Mouse (Mus musculus) MN1 (cell line): ENCODE measurements around the gene Pde10a.

Source experiments
- DNase-seq: peaks from one replicate; pipeline ENCODE4 v3.0.0-alpha.2; 2016; ENCODE audit warnings: low spot score

Gene Pde10a

DNA sequence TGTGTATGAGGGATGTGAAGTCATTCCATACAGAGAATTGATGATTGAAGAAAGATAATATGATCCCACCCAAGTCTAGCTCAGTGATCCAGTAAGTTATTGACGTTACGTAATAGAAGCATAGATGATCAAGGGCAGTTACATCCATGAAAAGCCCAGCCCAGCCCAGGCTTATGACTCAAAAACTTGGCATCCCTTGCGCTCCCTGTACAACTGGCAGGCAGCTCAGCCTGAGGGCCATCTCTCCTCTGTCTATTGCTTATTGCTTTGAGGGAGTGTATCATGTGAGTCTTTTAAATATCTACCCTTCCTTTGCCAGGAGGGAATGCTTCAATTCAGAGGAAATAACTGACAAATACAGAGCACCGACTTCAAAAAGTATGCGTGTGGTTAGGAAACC is 232.4 kb downstream of the Pde10a start:
- no peak for DNase-seq

DNA sequence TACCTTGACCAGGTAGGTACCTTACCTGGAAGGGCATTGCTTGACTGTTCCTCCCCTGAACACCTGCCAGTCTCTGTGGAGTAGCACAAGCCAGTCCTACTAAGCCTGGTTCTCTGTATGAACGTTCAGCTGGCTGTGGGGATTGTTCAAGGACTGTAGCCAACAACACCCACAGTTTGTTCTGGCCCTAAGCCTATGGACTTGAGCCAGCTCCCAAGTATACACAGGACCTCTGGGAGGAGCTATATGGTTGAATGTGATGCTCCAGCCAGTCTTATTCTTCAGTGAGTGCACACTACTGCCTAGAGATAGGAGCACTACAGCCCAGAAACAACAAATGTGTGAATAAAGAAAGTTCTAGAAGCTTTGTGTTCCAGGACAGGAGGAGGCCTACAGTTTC is 238.1 kb downstream of the Pde10a start:
- DNase-seq: no peak

GRCm38 (mm10) chr17:8765987-8766576 is 240.9 kb downstream of the Pde10a start:
- no peak for DNase-seq

GRCm38 (mm10) chr17:8769155-8769554 is 244.0 kb downstream of the Pde10a start:
- no peak for DNase-seq

GRCm38 (mm10) chr17:8773391-8773790 is 248.2 kb downstream of the Pde10a start:
- DNase-seq: no peak

DNA sequence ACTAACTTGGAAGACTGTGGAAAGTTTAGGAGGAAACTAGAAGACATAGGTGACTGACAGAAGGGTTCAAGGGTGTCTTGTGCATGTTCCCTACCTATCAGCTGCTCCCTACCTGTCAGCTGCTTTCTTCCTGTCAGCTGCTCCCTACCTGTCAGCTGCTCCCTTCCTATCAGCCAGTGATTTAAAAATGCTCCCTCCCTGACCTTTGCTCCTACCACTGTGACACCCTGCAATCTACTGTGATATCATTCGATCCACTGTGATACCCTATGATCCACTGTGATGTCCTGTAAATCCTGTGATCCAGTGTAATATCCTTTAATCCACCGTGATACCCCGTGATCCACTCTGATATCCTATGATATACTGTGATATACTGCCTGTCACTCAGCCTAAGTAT is 249.1 kb downstream of the Pde10a start:
- DNase-seq: no peak

DNA sequence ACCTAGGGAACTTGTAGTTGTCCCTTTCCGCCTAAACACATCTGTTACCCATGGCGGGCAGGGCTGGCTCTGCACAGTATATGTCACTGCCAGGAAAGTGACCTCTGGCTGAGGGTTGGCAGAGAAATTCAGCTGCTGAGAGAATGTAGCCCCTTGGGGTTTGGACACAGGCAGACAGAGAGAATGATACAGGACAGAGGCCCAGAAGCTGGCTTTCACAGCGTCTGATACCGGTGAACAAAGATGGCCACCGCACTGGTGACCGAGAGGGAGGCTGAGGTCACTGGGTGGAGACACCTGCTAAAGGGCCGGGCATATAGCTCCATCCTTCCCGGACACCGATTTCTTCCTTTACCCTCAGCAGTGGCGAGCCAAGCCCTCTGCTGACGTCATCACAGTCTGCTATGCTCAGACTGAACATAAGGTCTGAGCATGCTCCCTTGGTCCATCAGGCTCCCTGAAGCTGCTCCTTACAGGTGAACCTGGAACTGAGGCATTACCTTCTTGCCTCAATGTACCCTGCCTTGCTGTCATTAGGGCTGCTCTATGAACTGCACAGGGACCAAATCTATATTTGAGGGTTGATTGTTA is 250.5 kb downstream of the Pde10a start:
- peak; percentile 58 for DNase-seq

DNA sequence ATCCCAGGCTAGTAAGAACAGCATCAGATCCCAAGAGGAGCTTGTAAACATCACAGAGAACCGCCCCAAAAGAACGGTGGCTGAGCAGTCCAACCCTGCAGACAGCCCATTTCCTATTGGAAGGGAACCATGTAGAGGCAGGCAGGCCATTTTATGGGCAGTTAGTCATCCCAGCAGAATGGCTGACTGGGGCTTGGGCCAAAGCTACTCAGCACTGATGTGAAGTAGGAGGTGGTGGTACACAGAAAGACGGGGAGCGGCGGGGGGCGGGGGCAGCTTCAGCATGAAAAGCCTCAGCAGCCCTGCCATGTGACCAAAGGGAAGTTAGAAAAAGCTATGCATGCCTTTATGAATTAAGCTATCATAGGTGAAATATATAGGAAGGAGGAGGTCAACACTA is 252.5 kb downstream of the Pde10a start:
- no peak for DNase-seq

DNA sequence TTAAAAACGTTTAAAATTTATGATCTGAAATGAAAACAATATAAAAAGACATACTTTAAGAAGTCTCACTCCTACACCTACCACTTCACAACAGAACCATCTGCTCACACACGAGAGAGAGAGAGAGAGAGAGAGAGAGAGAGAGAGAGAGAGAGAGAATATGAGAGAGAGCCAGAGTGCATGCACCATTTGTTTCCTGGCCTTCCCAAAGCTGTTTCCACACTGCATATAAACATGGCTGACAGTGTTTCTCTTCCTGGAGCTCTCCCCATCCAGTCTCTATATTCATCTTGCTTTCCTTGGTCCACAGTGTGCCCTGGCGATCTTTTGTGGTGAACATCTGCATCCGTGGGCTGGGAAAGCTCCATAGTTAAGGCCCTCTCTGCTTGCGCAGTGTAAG is 253.7 kb downstream of the Pde10a start:
- DNase-seq: no peak

DNA sequence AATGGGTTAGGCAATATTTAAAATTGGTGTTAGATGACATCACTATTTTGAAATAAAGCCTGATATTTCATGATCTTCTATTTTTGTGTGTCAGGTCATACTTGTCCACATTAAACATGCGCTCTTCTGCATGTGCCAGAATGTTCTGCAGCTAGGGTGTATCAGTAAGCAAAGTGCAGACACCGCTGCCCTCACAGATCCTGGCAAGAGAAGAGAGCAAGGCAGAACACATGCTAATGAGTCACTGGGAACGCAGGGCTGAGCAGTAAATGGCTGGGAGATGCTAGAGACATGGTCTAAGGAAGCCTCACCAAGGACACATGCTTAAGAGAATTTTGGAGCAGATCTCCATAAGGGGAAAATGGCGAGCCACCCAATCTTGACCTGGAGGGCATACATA is 255.3 kb downstream of the Pde10a start:
- DNase-seq: peak; percentile 25

DNA sequence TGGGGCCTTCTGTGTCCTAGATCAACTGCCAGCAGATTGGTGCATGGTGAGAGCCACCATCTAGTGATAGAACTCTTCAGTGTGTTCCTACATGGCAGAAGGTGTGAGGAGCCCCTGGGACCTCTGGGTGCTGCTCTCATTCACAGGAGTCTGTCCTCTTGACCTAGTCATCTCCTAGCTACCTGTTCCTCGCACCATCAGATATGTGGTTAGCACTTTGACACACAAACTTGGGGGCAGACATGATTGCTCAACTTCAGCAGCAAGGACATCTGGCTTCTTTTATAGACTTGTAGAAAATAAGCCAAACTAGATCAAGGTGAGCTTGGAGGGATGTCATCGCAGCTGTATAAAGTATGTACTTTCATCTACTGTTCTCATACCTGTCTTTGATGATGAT is 255.9 kb downstream of the Pde10a start:
- no peak for DNase-seq

GRCm38 (mm10) chr17:8781576-8781975 is 256.4 kb downstream of the Pde10a start:
- no peak for DNase-seq

DNA sequence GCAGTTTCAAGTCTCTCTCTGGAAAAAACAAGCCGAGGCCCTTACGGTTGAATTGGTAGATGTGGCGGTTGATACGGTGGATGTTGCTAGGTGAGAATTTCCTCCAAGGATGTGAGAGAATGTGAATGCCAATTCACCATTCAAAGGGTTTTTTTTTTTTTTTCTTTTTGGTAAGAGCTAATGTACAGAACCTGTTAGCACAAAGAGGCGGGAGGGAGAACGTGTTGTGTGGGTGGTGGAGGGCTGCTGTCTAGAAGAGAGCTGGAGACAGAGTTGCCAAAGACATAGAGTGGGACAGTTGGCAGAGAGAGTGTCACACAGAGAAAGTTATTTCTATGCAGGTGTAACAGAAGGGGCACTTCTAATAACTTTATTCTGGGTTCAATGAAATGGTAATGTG is 260.7 kb downstream of the Pde10a start:
- no peak for DNase-seq

- DNase-seq: no peak
Observed at GRCm38 (mm10) chr17:8786484-8786883, 261.3 kb downstream of the Pde10a start.

GRCm38 (mm10) chr17:8787762-8788161 is 262.6 kb downstream of the Pde10a start:
- DNase-seq: no peak

- no peak for DNase-seq
Observed at GRCm38 (mm10) chr17:8791561-8791960, 266.4 kb downstream of the Pde10a start.

DNA sequence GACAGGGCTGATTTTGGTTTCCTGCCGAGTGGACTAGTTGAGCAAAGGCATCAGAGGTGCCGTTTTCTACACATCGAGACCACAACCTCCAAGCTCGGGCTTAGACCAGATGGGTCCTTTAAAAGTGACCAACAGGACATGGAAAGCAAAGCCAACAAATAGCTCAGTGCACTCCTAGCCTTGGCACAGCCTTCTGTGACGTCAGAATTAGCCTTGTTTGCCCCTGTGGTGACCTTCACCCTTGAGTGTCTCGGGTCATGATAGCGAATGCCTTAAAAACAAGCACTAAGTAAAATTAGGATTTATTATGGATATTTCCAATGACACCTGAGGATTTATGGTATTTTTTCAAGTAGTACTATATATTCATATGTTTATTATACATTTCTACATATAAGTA is 267.4 kb downstream of the Pde10a start:
- DNase-seq: no peak

DNA sequence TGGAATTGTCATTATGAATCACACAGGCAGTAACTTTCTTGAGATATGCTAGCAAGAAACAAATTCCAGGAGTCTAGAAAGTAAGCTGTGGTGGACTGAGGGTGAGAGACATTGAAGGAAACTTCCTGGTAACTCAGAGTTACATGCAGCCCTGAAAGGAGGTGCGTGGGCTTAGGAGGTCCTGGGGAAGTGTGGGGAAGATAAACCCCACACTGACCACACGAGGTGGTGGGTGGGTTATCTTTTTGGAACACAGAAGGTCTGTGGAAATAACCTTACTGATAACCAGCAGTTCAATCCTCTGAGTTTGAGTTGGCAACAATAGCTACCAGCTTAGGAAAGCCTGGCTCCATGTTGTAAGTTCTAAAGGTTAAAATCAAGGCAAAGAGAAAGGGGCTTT is 272.5 kb downstream of the Pde10a start:
- DNase-seq: no peak

DNA sequence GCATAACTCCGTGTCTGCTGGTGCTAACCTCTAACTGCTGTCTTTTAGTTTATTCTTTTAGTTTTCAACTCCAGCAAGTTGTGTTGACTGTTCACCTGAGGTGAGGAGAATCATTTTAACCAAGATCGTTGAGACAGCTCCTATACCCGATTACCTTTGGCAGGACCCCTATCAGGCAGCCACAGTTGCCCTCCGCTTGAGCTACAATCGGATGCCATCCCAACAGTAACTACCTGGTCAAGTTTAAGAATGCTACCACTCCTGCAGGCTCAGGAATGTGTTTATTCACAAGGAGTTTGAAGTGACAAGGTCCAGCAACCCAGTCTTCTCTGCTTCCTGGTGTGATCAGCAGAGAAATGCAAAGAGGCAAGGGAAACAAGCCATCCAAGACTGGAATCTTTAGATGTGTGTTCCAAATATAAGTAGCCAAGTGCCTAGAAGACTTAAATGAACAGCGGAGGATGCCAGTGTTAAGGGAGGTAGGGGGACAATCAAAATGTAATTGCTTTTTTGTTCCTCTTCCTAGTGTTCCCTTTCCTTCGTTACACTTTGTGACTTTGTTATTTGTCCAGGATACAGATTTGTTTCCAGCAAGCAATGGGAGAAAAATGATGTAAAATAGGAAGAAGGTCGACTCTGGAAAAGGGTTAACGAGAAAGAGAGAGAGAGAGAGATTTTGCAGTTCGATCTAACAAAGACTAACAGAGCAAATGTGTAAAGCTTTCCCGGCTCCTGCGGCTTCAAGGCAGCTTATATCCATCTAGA is 273.5 kb downstream of the Pde10a start:
- DNase-seq: no peak

DNA sequence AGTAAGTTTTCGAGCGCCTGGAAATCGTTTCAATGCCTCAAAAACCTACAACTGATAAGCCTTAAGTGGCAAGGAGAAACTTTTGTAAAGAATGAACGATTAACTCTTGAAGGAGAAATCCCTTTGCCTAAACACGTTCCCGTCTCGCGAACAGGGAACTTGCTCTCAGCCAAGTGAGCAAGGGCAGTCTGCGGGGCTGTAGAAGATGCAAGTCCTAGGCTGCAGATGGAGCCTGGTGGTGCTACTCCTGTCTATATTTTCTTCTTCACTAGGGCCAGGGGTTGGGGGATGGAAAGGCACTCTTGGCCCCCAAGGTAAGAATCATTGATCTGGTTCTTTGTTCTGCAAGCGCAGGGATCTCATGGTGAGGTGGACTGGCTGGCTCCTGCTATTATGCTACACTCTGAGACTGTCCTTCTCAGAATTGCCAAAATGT is 274.1 kb downstream of the Pde10a start:
- DNase-seq: no peak

DNA sequence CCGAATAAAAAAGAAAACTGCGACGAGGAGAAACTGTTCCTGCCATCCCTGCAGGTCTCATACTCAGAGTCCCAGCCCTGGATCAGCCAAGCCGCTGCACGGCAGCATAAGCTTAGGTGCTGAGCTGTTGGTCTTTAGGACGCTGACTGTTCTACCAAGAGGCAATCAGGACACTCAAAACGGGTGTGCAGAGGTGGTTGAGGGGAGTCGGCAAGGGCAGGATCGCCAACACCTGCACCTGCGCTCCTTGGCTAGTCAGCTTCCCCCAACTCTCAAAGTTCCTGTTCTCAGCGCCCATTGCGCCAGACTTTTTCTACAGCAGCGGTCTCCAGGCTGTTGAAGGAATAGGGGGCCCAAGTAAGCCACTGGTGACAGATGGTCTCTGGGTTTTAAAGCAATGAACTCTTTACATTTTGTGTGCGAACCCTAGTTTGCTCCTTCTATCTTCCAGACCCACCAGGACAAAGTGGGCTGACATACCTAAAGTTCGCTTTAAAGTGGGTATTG is 274.8 kb downstream of the Pde10a start:
- DNase-seq: no peak

- DNase-seq: peak; percentile 78
Observed at GRCm38 (mm10) chr17:8800478-8801082, 275.4 kb downstream of the Pde10a start.
